Mouse (Mus musculus) hindbrain, embryonic 11.5 days (tissue): Measurements from ENCODE around the gene Fetub. TPM values are rescaled to one million over a fixed set of nuclear protein-coding genes. Genes with fewer than 3 reads are reported as not detected.

Experiments
- ATAC-seq: fragments of 200-750 bp; cut with Nextera tagmentation; 2 replicates; pipeline ENCODE4 v1.8.0; 2017; ENCODE audit warnings: mild to moderate bottlenecking, moderate TSS enrichment, moderate library complexity; ENCODE audit not compliant: low FRiP score
- DNase-seq: peaks from one replicate; pipeline ENCODE4 v3.0.0-alpha.2; 2015; ENCODE audit warnings: low spot score
- H3K27ac ChIP-seq: fragments of 300-500 bp; sonication (generic); 2 replicates; pipeline ENCODE4 v1.5.1; 2014; ENCODE audit warnings: mild to moderate bottlenecking, low read depth, low read length
- H3K27me3 ChIP-seq: fragments of 300-500 bp; sonication (generic); 2 replicates; pipeline ENCODE4 v1.6.1; 2014; ENCODE audit warnings: mild to moderate bottlenecking, low read length, moderate library complexity, mixed read lengths; ENCODE audit not compliant: control insufficient read depth, insufficient read depth
- H3K36me3 ChIP-seq: fragments of 300-500 bp; sonication (generic); 2 replicates; pipeline ENCODE4 v1.6.1; 2014; ENCODE audit warnings: mild to moderate bottlenecking, low read length, moderate library complexity, mixed read lengths; ENCODE audit not compliant: control insufficient read depth, insufficient read depth
- H3K4me1 ChIP-seq: fragments of 300-500 bp; sonication (generic); replicated peaks from 2 replicates; pipeline ENCODE4 v1.6.1; 2014; ENCODE audit warnings: low read length, mixed read lengths; ENCODE audit not compliant: control insufficient read depth, insufficient read depth
- H3K4me2 ChIP-seq: fragments of 300-500 bp; sonication (generic); replicated peaks from 2 replicates; pipeline ENCODE4 v1.6.1; 2014; ENCODE audit warnings: mild to moderate bottlenecking, low read depth, low read length
- H3K4me3 ChIP-seq: fragments of 300-500 bp; sonication (generic); 2 replicates; pipeline ENCODE4 v1.5.1; 2014; ENCODE audit warnings: low read depth, low read length
- H3K9ac ChIP-seq: fragments of 300-500 bp; sonication (generic); 2 replicates; pipeline ENCODE4 v1.6.1; 2014; ENCODE audit warnings: low read depth, low read length
- H3K9me3 ChIP-seq: fragments of 300-500 bp; sonication (generic); 2 replicates; pipeline ENCODE4 v1.6.1; 2016; ENCODE audit warnings: low read length; ENCODE audit not compliant: control insufficient read depth
- WGBS: fragments of 180-500 bp; shearing (Covaris S2); extraction: QIAGEN DNeasy Blood & Tissue Kit; methylation state at CpG from one replicate; pipeline ENCODE4 v1.1.7; 2014; 5-methylcytosine and 5-hydroxymethylcytosine counted together
- polyA plus RNA-seq: library from polyadenylated mRNA; unstranded; fragments of >200 nt; fragmentation: Nextera tagmentation; extraction: Ambion mirVana; gene quantifications from 2 replicates; pipeline ENCODE4 v1.2.1, GENCODE M21; 2014

Fetub gene
- polyA plus RNA-seq, 1 experiment from 2014 or later = not detected

DNA sequence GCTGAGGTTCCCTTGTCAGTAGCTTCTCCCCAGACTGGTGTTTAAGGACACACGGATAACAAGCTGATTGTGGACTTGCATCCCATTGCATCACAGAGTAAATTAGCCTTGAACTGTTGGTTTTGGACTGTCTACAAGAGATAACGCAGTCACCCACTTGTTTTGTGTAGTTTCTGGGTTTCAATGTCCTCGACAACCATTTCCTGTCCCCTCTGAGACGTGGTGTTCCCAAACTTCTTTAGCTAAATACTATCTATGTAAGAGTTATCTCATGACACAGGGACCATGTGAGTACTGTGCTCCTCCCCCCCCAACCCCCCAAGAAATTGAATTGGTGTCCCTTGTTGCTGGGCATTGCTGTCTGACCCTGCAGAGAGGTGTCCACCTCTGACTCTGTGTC lies 36.6 kb upstream of the Fetub start:
- no peak overlapping the region for H3K4me2 ChIP-seq
- no peaks in the 10 kb centered on the region for H3K27me3 ChIP-seq
- no peaks in the 10 kb centered on the region for H3K9me3 ChIP-seq
- no peak for DNase-seq
- H3K36me3 ChIP-seq = no peaks in the 10 kb centered on the region
- no peaks in the 10 kb centered on the region for H3K4me1 ChIP-seq
- H3K9ac ChIP-seq = no peak overlapping the region
- no peak overlapping the region for H3K4me3 ChIP-seq
- no peak for ATAC-seq
- WGBS = 80% methylated on average over 4 of the region's 4 CpGs
- no peak overlapping the region for H3K27ac ChIP-seq

DNA sequence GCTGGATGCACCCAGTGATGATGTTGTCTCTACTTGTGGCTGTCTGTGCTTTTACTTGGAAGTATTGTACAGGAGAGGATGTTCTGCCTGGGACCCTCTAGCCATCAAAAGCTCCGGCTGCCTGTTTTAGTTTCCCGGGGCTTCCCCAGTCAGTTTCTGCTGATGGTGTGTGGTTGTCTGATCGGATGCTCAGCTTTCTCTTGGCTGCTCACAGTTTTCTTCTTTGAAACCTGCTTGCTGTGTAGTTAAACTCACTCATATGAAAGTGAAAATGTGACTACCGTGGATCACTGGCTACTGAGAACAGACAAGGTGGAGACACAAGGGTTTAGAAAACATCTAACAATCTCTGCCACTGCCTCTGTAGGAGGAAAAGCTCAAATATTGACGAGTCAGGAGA lies 34.7 kb upstream of the Fetub start:
- WGBS = 86% methylated on average over 5 of the region's 5 CpGs
- no peaks in the 10 kb centered on the region for H3K9me3 ChIP-seq
- DNase-seq (no peak), ATAC-seq (no peak)
- H3K4me2 ChIP-seq = no peak overlapping the region
- no peaks in the 10 kb centered on the region for H3K4me1 ChIP-seq
- H3K4me3 ChIP-seq = no peak overlapping the region
- no peaks in the 10 kb centered on the region for H3K36me3 ChIP-seq
- H3K27me3 ChIP-seq = no peaks in the 10 kb centered on the region
- H3K9ac ChIP-seq = no peak overlapping the region
- no peak overlapping the region for H3K27ac ChIP-seq

GRCm38 (mm10) chr16:22885356-22885755 lies 32.8 kb upstream of the Fetub start:
- H3K27ac ChIP-seq = no peak overlapping the region
- no peaks in the 10 kb centered on the region for H3K4me1 ChIP-seq
- 57% methylated on average over 4 of the region's 4 CpGs for WGBS
- no peak overlapping the region for H3K4me2 ChIP-seq
- H3K9ac ChIP-seq = no peak overlapping the region
- ATAC-seq (no peak), DNase-seq (no peak)
- no peaks in the 10 kb centered on the region for H3K36me3 ChIP-seq
- no peaks in the 10 kb centered on the region for H3K9me3 ChIP-seq
- no peaks in the 10 kb centered on the region for H3K27me3 ChIP-seq
- no peak overlapping the region for H3K4me3 ChIP-seq

- no peaks in the 10 kb centered on the region for H3K4me1 ChIP-seq
- no peak overlapping the region for H3K9ac ChIP-seq
- no peak overlapping the region for H3K4me2 ChIP-seq
- DNase-seq (no peak), ATAC-seq (no peak)
- no peaks in the 10 kb centered on the region for H3K9me3 ChIP-seq
- H3K4me3 ChIP-seq = no peak overlapping the region
- no peaks in the 10 kb centered on the region for H3K27me3 ChIP-seq
- no peak overlapping the region for H3K27ac ChIP-seq
- WGBS = 84% methylated on average over 3 of the region's 3 CpGs
- H3K36me3 ChIP-seq = no peaks in the 10 kb centered on the region
Observed at GRCm38 (mm10) chr16:22886726-22887125, 31.4 kb upstream of the Fetub start.

GRCm38 (mm10) chr16:22888835-22889234 lies 29.3 kb upstream of the Fetub start:
- no peak overlapping the region for H3K4me2 ChIP-seq
- ATAC-seq (no peak), DNase-seq (peak; percentile 23)
- no peaks in the 10 kb centered on the region for H3K4me1 ChIP-seq
- H3K4me3 ChIP-seq = no peak overlapping the region
- H3K27ac ChIP-seq = no peak overlapping the region
- H3K9me3 ChIP-seq = no peaks in the 10 kb centered on the region
- WGBS = 62% methylated on average over 3 of the region's 4 CpGs
- no peak overlapping the region for H3K9ac ChIP-seq
- H3K36me3 ChIP-seq = no peaks in the 10 kb centered on the region
- no peaks in the 10 kb centered on the region for H3K27me3 ChIP-seq

DNA sequence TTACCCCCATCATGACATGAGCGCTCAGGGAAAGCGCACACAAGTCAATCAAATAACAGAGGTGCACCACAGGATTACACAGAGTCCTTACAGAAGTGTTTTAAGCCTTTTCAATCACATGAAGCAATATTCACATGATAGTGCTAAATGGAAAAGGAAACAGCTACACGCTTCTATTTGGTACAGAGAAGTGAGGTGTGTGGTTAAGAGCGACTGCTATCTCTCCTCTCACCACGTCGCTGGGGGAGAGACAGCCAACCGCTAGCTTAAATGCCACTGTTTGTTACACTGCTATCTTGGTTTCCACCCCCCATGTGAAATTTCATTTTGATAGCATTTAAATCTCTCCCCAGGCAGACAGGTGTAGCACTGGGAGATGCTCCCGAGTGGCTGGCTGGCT lies 28.4 kb upstream of the Fetub start:
- DNase-seq = no peak
- WGBS = 89% methylated on average over 8 of the region's 8 CpGs
- H3K4me3 ChIP-seq = no peak overlapping the region
- ATAC-seq = no peak
- H3K4me2 ChIP-seq = no peak overlapping the region
- H3K36me3 ChIP-seq = no peaks in the 10 kb centered on the region
- no peak overlapping the region for H3K9ac ChIP-seq
- H3K9me3 ChIP-seq = no peaks in the 10 kb centered on the region
- no peaks in the 10 kb centered on the region for H3K27me3 ChIP-seq
- no peak overlapping the region for H3K27ac ChIP-seq
- H3K4me1 ChIP-seq = no peaks in the 10 kb centered on the region

- Histone ChIP-seq H3K9me3 (no peaks in the 10 kb centered on the region), H3K27me3 (no peaks in the 10 kb centered on the region), H3K36me3 (no peaks in the 10 kb centered on the region), H3K4me1 (no peaks in the 10 kb centered on the region), H3K4me3 (no peak within 1 kb of the TSS), H3K27ac (no peak within 1 kb of the TSS), H3K9ac (no peak within 1 kb of the TSS), H3K4me2 (no peak within 1 kb of the TSS)
- DNase-seq (no peak), ATAC-seq (no peak)
- WGBS = 88% methylated on average over 11 of the region's 11 CpGs
Observed at GRCm38 (mm10) chr16:22890683-22891510, 27.2 kb upstream of the Fetub start, which contains the start of gene Ahsg. Ahsg (plus strand) TSS chr16:22891277.

GRCm38 (mm10) chr16:22891733-22892154 lies 26.4 kb upstream of the Fetub start:
- H3K4me1 ChIP-seq = no peaks in the 10 kb centered on the region
- H3K9ac ChIP-seq = no peak overlapping the region
- WGBS = 89% methylated on average over 8 of the region's 8 CpGs
- H3K4me3 ChIP-seq = no peak overlapping the region
- DNase-seq = no peak
- H3K27ac ChIP-seq = no peak overlapping the region
- no peaks in the 10 kb centered on the region for H3K27me3 ChIP-seq
- no peaks in the 10 kb centered on the region for H3K36me3 ChIP-seq
- H3K4me2 ChIP-seq = no peak overlapping the region
- H3K9me3 ChIP-seq = no peaks in the 10 kb centered on the region
- ATAC-seq = no peak

DNA sequence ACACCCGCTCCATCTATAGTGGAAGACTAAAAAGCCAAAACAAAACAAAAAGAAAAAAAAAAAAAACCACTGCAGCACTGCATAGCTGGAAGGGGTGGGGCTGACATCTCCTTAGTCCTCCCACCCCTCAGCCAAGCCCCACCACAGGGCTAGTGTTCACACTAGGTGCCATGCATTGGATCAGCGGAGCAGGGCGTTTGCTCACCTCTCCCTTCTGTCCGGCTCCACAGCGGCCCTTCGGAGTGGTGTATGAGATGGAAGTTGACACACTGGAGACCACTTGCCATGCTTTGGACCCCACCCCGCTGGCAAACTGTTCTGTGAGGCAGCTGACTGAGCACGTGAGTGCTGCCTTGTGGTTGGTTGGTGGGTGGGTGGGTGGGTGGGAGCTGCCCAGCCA lies 24.0 kb upstream of the Fetub start:
- 69% methylated on average over 8 of the region's 8 CpGs for WGBS
- no peak for ATAC-seq

More for the DNA sequence above, 24.0 kb upstream of the Fetub start:
- H3K36me3 ChIP-seq = no peaks in the 10 kb centered on the region
- H3K4me3 ChIP-seq = no peak overlapping the region
- H3K4me1 ChIP-seq = no peaks in the 10 kb centered on the region
- no peak for DNase-seq
- no peaks in the 10 kb centered on the region for H3K27me3 ChIP-seq
- H3K9ac ChIP-seq = no peak overlapping the region
- H3K9me3 ChIP-seq = no peaks in the 10 kb centered on the region
- no peak overlapping the region for H3K4me2 ChIP-seq
- H3K27ac ChIP-seq = no peak overlapping the region
